Mouse (Mus musculus) forebrain, embryonic 13.5 days (tissue): ENCODE measurements around the gene Pitpnm2. TPM values are rescaled to one million over a fixed set of nuclear protein-coding genes. Genes with fewer than 3 reads are reported as not detected.

Experiments used
- ATAC-seq: fragments of 200-750 bp; cut with Nextera tagmentation; 2 replicates; pipeline ENCODE4 v1.8.0; 2017
- H3K27ac ChIP-seq: fragments of 300-500 bp; sonication (generic); 2 replicates; pipeline ENCODE4 v1.5.1; 2015; ENCODE audit warnings: inconsistent platforms, mild to moderate bottlenecking, moderate library complexity
- H3K27me3 ChIP-seq: fragments of 300-500 bp; sonication (generic); 2 replicates; pipeline ENCODE4 v1.6.1; 2015; ENCODE audit warnings: mild to moderate bottlenecking, inconsistent platforms
- H3K36me3 ChIP-seq: fragments of 300-500 bp; sonication (generic); 2 replicates; pipeline ENCODE4 v1.6.1; 2015; ENCODE audit warnings: mild to moderate bottlenecking, inconsistent platforms; ENCODE audit not compliant: poor library complexity, severe bottlenecking
- H3K4me1 ChIP-seq: fragments of 300-500 bp; sonication (generic); 2 replicates; pipeline ENCODE4 v1.6.1; 2015; ENCODE audit warnings: inconsistent platforms
- H3K4me2 ChIP-seq: fragments of 300-500 bp; sonication (generic); 2 replicates; pipeline ENCODE4 v1.6.1; 2015; ENCODE audit warnings: inconsistent platforms, mild to moderate bottlenecking, moderate library complexity
- H3K4me3 ChIP-seq: fragments of 300-500 bp; sonication (generic); 2 replicates; pipeline ENCODE4 v1.5.1; 2015; ENCODE audit warnings: mild to moderate bottlenecking, inconsistent platforms
- H3K9ac ChIP-seq: fragments of 300-500 bp; sonication (generic); 2 replicates; pipeline ENCODE4 v1.6.1; 2015; ENCODE audit warnings: mild to moderate bottlenecking, inconsistent platforms
- H3K9me3 ChIP-seq: fragments of 300-500 bp; sonication (generic); replicated peaks from 2 replicates; pipeline ENCODE4 v1.6.1; 2016; ENCODE audit warnings: inconsistent platforms
- WGBS: fragments of 180-500 bp; shearing (Covaris S2); methylation state at CpG from one replicate; pipeline ENCODE4 v1.1.7; 2015; 5-methylcytosine and 5-hydroxymethylcytosine counted together
- polyA plus RNA-seq: library from polyadenylated mRNA; unstranded; fragments of >200 nt; fragmentation: Nextera tagmentation; extraction: Ambion mirVana; gene quantifications from 2 replicates; pipeline ENCODE4 v1.2.1, GENCODE M21; 2015

The Pitpnm2 gene
- polyA plus RNA-seq, 1 experiment from 2014 or later, result 5.4 TPM

GRCm38 (mm10) chr5:124111742-124112497, 137.6 kb downstream of the Pitpnm2 start, which contains the start of gene Ogfod2:
Gene Ogfod2 (plus strand): TSS chr5:124112297.
- Histone ChIP-seq H3K27ac (peak within 1 kb of the TSS; percentile 80), H3K9ac (peak within 1 kb of the TSS; percentile 79), H3K4me1 (peaks cover 32% of the 10 kb centered on the region), H3K36me3 (peaks cover 9% of the 10 kb centered on the region; the same call in 1 of the 2 replicates), H3K4me2 (peak within 1 kb of the TSS; percentile 92), H3K4me3 (peak within 1 kb of the TSS; percentile 93), H3K9me3 (no peaks in the 10 kb centered on the region), H3K27me3 (no peaks in the 10 kb centered on the region)
- ATAC-seq, result peak; percentile 97
- WGBS, result under 1% methylated on average over 66 of the region's 66 CpGs

GRCm38 (mm10) chr5:124111077-124111741, 138.4 kb downstream of the Pitpnm2 start:
- no peak for ATAC-seq
- 21% methylated on average over 17 of the region's 17 CpGs for WGBS

GRCm38 (mm10) chr5:124103552-124103951, 146.0 kb downstream of the Pitpnm2 start:
- ATAC-seq, result no peak
- H3K9ac ChIP-seq, result no peak overlapping the region
- no peaks in the 10 kb centered on the region for H3K27me3 ChIP-seq
- 92% methylated on average over 9 of the region's 9 CpGs for WGBS
- H3K27ac ChIP-seq, result no peak overlapping the region
- H3K4me3 ChIP-seq, result no peak overlapping the region
- no peak overlapping the region for H3K4me2 ChIP-seq
- no peaks in the 10 kb centered on the region for H3K4me1 ChIP-seq
- no peaks in the 10 kb centered on the region for H3K9me3 ChIP-seq
- no peaks in the 10 kb centered on the region for H3K36me3 ChIP-seq

More at GRCm38 (mm10) chr5:124111077-124111741, 138.4 kb downstream of the Pitpnm2 start:
- peak overlapping the region; percentile 92 for H3K4me2 ChIP-seq
- peak overlapping the region; percentile 80; the same call in 1 of the 2 replicates for H3K27ac ChIP-seq
- H3K4me3 ChIP-seq, result peak overlapping the region; percentile 93
- peak overlapping the region; percentile 79 for H3K9ac ChIP-seq
- no peaks in the 10 kb centered on the region for H3K9me3 ChIP-seq
- no peaks in the 10 kb centered on the region for H3K27me3 ChIP-seq
- H3K36me3 ChIP-seq, result peaks cover 9% of the 10 kb centered on the region; the same call in 1 of the 2 replicates
- H3K4me1 ChIP-seq, result peaks cover 26% of the 10 kb centered on the region

DNA sequence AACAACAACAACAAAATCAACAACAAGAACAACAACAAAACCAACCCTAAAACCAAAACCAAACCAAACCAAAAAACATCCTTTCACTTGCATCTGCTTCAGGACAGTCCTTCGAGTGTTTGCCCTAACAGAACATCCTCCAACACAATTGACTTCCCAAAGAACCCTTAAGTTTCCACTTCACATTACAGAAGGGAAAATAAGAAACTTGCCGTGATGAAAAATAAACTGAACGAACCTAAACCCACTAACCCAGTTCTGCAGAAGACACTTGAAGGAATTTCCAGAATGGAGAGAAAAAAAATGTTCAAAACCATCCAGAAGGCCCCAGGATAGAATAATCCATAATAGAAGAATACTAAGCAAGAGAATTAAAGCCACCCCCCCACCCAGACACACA, 146.5 kb downstream of the Pitpnm2 start:
- Histone ChIP-seq H3K27me3 (no peaks in the 10 kb centered on the region), H3K9me3 (no peaks in the 10 kb centered on the region), H3K4me2 (no peak overlapping the region), H3K4me1 (no peaks in the 10 kb centered on the region), H3K27ac (no peak overlapping the region), H3K9ac (no peak overlapping the region), H3K4me3 (no peak overlapping the region), H3K36me3 (no peaks in the 10 kb centered on the region)
- 86% methylated on average over 3 of the region's 3 CpGs for WGBS
- no peak for ATAC-seq

DNA sequence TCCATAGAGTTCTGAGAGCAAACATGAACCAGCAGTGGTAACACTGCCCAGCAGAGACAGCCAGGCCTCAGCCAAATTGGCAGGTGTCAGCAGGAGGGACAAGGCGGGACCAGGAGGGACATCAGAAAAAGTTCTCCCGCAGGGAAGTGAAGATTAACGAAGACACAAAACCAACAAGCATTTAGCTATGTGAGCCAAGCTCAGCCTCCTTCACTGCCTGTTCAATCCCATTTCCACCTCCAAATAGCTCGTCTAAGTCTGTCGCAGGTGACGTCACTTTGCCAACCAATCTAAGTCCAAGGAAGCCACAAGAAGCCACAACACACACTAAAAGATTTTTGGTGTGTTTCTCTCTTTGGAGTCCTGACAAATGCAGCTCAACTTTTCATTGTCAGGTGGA, 147.2 kb downstream of the Pitpnm2 start:
- Histone ChIP-seq H3K4me2 (no peak overlapping the region), H3K4me3 (no peak overlapping the region), H3K9ac (no peak overlapping the region), H3K27me3 (no peaks in the 10 kb centered on the region), H3K36me3 (no peaks in the 10 kb centered on the region), H3K4me1 (no peaks in the 10 kb centered on the region), H3K9me3 (no peaks in the 10 kb centered on the region), H3K27ac (no peak overlapping the region)
- WGBS, result 81% methylated on average over 6 of the region's 6 CpGs
- no peak for ATAC-seq

DNA sequence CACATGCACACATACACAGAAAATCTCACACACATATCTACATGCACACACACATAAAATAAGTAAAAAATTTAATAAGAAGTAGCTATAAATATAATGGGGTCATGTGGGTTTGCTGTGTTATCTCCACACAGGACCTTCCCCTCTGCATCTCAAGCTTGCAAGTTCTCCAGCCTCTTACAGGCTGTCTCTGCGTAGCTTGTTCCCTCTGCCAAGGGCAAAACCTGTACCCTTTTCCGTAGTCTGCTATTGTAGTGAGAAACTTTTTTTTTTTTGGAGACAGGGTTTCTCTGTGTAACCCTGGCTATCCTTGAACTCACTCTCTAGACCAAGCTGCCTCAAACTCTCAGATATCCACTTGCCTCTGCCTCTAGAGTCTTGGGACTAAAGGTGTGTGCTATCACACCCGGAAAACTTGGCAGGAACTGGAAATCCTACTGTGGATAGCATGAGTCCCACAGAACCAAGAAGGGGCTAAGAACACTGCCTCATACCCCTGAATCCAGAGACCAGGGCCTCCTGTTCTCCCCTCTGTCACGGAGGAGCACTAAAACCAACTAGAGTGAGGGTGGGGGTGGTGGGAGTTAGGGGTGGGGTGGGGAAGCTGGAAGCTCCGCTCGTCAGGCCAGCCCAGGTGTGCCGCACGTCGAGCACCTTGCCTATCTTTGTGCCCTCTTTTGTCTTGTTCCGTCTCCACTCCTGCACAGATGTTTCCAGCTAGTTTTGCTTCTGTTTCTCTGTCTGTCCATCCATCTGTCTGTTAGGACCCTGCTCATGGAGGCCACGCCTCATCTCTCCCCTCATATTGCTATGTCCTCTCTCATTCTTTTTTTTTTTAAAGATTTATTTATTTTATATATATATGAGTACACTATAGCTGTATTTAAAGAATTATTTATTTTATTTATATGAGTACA, 149.2 kb downstream of the Pitpnm2 start:
- no peaks in the 10 kb centered on the region for H3K36me3 ChIP-seq
- peaks cover 7% of the 10 kb centered on the region for H3K27me3 ChIP-seq
- no peak for ATAC-seq
- WGBS, result 92% methylated on average over 11 of the region's 11 CpGs
- H3K9me3 ChIP-seq, result 0 out of 2 replicates have a peak, but pooled peaks cover 4% of the 10 kb centered on the region
- no peak overlapping the region for H3K27ac ChIP-seq
- no peak overlapping the region for H3K9ac ChIP-seq
- H3K4me2 ChIP-seq, result no peak overlapping the region
- H3K4me3 ChIP-seq, result no peak overlapping the region
- peaks cover 5% of the 10 kb centered on the region for H3K4me1 ChIP-seq

DNA sequence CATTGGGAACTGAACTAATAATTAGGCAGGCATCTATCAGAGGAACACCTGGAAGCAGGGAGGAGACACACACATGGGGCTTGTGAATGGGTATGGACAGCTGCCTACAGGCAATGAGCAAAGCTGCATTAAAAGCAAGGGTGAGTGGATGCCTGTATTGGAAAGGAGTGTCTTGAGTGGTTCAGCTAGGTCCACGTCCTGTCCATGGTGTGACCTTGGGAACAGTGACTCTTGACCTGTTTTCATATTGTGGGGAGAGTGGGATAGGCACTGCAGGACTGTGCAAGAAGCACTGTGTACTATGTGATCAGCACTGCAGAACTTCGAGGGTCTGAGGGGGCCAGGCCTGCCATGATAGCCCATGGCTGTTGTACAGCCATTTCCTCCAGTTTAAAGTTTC, 150.6 kb downstream of the Pitpnm2 start:
- ATAC-seq, result no peak
- H3K9ac ChIP-seq, result no peak overlapping the region
- no peak overlapping the region for H3K4me2 ChIP-seq
- H3K27me3 ChIP-seq, result peaks cover 18% of the 10 kb centered on the region
- no peak overlapping the region for H3K27ac ChIP-seq
- H3K9me3 ChIP-seq, result 0 out of 2 replicates have a peak, but pooled peaks cover 4% of the 10 kb centered on the region
- H3K4me3 ChIP-seq, result no peak overlapping the region
- WGBS, result 80% methylated on average over 2 of the region's 2 CpGs
- peaks cover 10% of the 10 kb centered on the region for H3K4me1 ChIP-seq
- no peaks in the 10 kb centered on the region for H3K36me3 ChIP-seq

- H3K4me2 ChIP-seq, result peak within 1 kb of the TSS; percentile 66
- peak; percentile 74 for ATAC-seq
- H3K27ac ChIP-seq, result no peak within 1 kb of the TSS
- H3K4me3 ChIP-seq, result peak within 1 kb of the TSS; percentile 40
- peaks cover 18% of the 10 kb centered on the region for H3K4me1 ChIP-seq
- H3K9me3 ChIP-seq, result 0 out of 2 replicates have a peak, but pooled peaks cover 4% of the 10 kb centered on the region
- peaks cover 18% of the 10 kb centered on the region for H3K27me3 ChIP-seq
- no peaks in the 10 kb centered on the region for H3K36me3 ChIP-seq
- WGBS, result 1% methylated on average over 42 of the region's 42 CpGs
- peak within 1 kb of the TSS; percentile 52 for H3K9ac ChIP-seq
These were observed 153.8 kb downstream of the Pitpnm2 start, which contains the start of gene Abcb9 for GRCm38 (mm10) chr5:124095596-124096232. Gene Abcb9 (minus strand): TSS chr5:124095798.

DNA sequence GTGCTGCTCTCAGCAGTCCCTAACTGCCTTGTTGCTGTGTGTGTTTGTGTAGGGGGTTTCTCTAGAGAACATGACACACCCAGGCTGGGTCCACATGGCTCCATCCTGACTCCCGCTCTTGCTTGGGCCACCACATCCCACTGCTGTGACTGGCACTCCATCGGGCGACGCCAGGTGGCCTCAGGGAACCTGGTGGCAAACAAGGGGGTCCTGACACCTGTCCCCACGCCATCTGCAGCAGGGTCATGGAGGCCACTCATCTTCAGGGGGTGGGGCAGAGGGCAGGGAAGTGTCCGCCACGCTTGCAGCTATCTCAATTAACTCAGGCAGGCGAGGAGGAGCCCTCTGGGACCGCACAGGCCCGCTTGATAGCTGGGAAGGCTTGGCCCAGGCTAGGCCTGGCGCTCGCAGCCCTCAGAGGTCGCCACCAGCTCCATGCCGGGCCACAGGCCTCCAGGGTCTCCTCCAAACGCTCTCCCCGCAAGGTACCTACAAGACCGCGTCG, 154.4 kb downstream of the Pitpnm2 start:
- H3K9ac ChIP-seq, result peak overlapping the region; percentile 52
- H3K4me2 ChIP-seq, result peak overlapping the region; percentile 66
- 16% methylated on average over 19 of the region's 19 CpGs for WGBS
- H3K4me3 ChIP-seq, result peak overlapping the region; percentile 40
- peaks cover 18% of the 10 kb centered on the region for H3K27me3 ChIP-seq
- peaks cover 18% of the 10 kb centered on the region for H3K4me1 ChIP-seq
- no peaks in the 10 kb centered on the region for H3K36me3 ChIP-seq
- no peak overlapping the region for H3K27ac ChIP-seq
- H3K9me3 ChIP-seq, result 0 out of 2 replicates have a peak, but pooled peaks cover 4% of the 10 kb centered on the region
- ATAC-seq, result peak; percentile 62; the same call in 1 of the 2 replicates

DNA sequence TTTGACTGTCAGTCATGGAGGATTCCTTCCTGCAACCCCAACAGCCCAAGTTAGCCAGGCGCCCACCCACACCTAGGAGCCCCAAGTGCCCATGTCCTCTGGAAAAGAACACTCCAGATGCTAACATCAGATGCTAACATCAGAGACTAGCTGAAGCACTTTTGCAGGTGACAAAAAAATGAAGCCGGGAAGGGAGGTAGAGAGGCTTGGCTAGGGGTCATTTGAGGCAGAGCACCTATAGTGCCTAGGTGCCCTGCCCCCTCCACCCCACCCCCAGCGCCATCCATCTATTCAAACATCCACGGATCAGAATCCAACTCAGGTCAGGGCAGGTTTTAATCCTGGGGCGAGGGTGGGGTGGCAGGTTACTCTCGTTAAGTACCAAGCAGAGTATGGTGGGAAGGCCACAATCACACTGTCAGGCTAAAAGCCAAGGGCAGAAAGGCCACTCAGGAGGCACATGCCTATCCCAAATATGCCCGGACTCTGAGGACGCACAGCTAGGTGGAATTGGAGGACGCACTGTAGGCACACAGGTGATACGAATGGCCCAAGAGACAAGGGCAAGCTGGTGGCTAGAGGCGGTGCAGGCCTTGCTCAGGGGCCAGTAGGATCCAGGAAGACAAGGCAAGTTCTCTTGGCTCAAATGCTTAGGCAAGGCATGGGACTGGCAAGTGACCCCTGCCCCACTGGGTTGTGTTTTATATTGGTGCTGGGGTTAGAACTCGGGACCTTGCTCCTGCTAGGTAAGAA, 155.5 kb downstream of the Pitpnm2 start:
- no peak overlapping the region for H3K9ac ChIP-seq
- no peaks in the 10 kb centered on the region for H3K36me3 ChIP-seq
- H3K27ac ChIP-seq, result no peak overlapping the region
- peaks cover 18% of the 10 kb centered on the region for H3K27me3 ChIP-seq
- 82% methylated on average over 12 of the region's 12 CpGs for WGBS
- no peak overlapping the region for H3K4me2 ChIP-seq
- peaks cover 18% of the 10 kb centered on the region for H3K4me1 ChIP-seq
- H3K4me3 ChIP-seq, result no peak overlapping the region
- ATAC-seq, result no peak
- H3K9me3 ChIP-seq, result 0 out of 2 replicates have a peak, but pooled peaks cover 4% of the 10 kb centered on the region
